Mouse (Mus musculus): ENCODE measurements around the gene Hook2. TPM values are rescaled to one million over a fixed set of nuclear protein-coding genes. Genes with fewer than 3 reads are reported as not detected.
A peak's percentile ranks its signal among the peaks of the same experiment; 100 is the strongest.

The Hook2 gene
- polyA plus RNA-seq, 1 experiment from 2014 or later: 41.1 TPM

GRCm38 (mm10) chr8:84997649-84998295, 7.4 kb downstream of the Hook2 start:
- H3K4me1 ChIP-seq: peaks cover 11% of the 10 kb centered on the region; the same call in 1 of the 2 replicates
- peak overlapping the region; percentile 9; the same call in 1 of the 2 replicates for H3K4me3 ChIP-seq
- H3K9ac ChIP-seq: no peak overlapping the region
- peaks cover 1% of the 10 kb centered on the region; the same call in 1 of the 2 replicates for H3K36me3 ChIP-seq (replicated peaks)
- H3K27me3 ChIP-seq (replicated peaks): peaks cover 17% of the 10 kb centered on the region
- 4% methylated on average over 19 of the region's 19 CpGs for WGBS
- H3K4me2 ChIP-seq: peak overlapping the region; percentile 31
- peak; percentile 77 for ATAC-seq (replicated peaks)
- H3K9me3 ChIP-seq: no peaks in the 10 kb centered on the region
- no peak overlapping the region for H3K27ac ChIP-seq

GRCm38 (mm10) chr8:85007686-85008085, 17.3 kb downstream of the Hook2 start:
- 23% methylated on average over 25 of the region's 25 CpGs for WGBS

GRCm38 (mm10) chr8:85011242-85011641, 20.8 kb downstream of the Hook2 start:
- ATAC-seq (replicated peaks): no peak
- Histone ChIP-seq H3K27me3 (replicated peaks) (peaks cover 38% of the 10 kb centered on the region), H3K4me1 (peaks cover 6% of the 10 kb centered on the region; the same call in 1 of the 2 replicates), H3K4me2 (no peak overlapping the region), H3K9me3 (no peaks in the 10 kb centered on the region), H3K9ac (no peak overlapping the region), H3K4me3 (no peak overlapping the region), H3K36me3 (replicated peaks) (no peaks in the 10 kb centered on the region), H3K27ac (no peak overlapping the region)
- WGBS: 14% methylated on average over 28 of the region's 28 CpGs

More at GRCm38 (mm10) chr8:85007686-85008085, 17.3 kb downstream of the Hook2 start:
- Histone ChIP-seq H3K4me3 (no peak overlapping the region), H3K4me1 (no peaks in the 10 kb centered on the region), H3K9ac (no peak overlapping the region), H3K9me3 (no peaks in the 10 kb centered on the region), H3K4me2 (no peak overlapping the region), H3K36me3 (replicated peaks) (peaks cover 3% of the 10 kb centered on the region; the same call in 1 of the 2 replicates), H3K27ac (no peak overlapping the region), H3K27me3 (replicated peaks) (peaks cover 29% of the 10 kb centered on the region)
- ATAC-seq (replicated peaks): no peak

GRCm38 (mm10) chr8:85013230-85013840, 22.9 kb downstream of the Hook2 start:
- Histone ChIP-seq H3K4me3 (peak overlapping the region; percentile 35), H3K36me3 (replicated peaks) (peaks cover 12% of the 10 kb centered on the region), H3K27me3 (replicated peaks) (peaks cover 29% of the 10 kb centered on the region), H3K27ac (no peak overlapping the region), H3K4me2 (peak overlapping the region; percentile 62), H3K4me1 (peaks cover 6% of the 10 kb centered on the region; the same call in 1 of the 2 replicates), H3K9me3 (no peaks in the 10 kb centered on the region), H3K9ac (peak overlapping the region; percentile 36; the same call in 1 of the 2 replicates)
- peak; percentile 78 for ATAC-seq (replicated peaks)
- WGBS: 6% methylated on average over 26 of the region's 26 CpGs

GRCm38 (mm10) chr8:85014431-85014830, 24.0 kb downstream of the Hook2 start, which contains the start of gene Best2:
Best2 (minus strand) TSS chr8:85014531.
- Histone ChIP-seq H3K9ac (peak within 1 kb of the TSS; percentile 36; the same call in 1 of the 2 replicates), H3K27me3 (replicated peaks) (peaks cover 25% of the 10 kb centered on the region), H3K4me3 (peak within 1 kb of the TSS; percentile 35), H3K36me3 (replicated peaks) (peaks cover 22% of the 10 kb centered on the region), H3K9me3 (no peaks in the 10 kb centered on the region), H3K4me2 (peak within 1 kb of the TSS; percentile 62), H3K4me1 (peaks cover 6% of the 10 kb centered on the region; the same call in 1 of the 2 replicates), H3K27ac (no peak within 1 kb of the TSS)
- 55% methylated on average over 2 of the region's 2 CpGs for WGBS
- no peak for ATAC-seq (replicated peaks)

GRCm38 (mm10) chr8:85016724-85017123, 26.3 kb downstream of the Hook2 start:
- H3K36me3 ChIP-seq (replicated peaks): peaks cover 26% of the 10 kb centered on the region
- no peak for ATAC-seq (replicated peaks)
- H3K9ac ChIP-seq: no peak overlapping the region
- H3K9me3 ChIP-seq: no peaks in the 10 kb centered on the region
- 74% methylated on average over 10 of the region's 10 CpGs for WGBS
- H3K27me3 ChIP-seq (replicated peaks): peaks cover 12% of the 10 kb centered on the region
- H3K4me3 ChIP-seq: no peak overlapping the region
- no peak overlapping the region for H3K27ac ChIP-seq
- H3K4me2 ChIP-seq: no peak overlapping the region
- peaks cover 6% of the 10 kb centered on the region; the same call in 1 of the 2 replicates for H3K4me1 ChIP-seq

GRCm38 (mm10) chr8:85017209-85017608, 26.8 kb downstream of the Hook2 start:
- no peak overlapping the region for H3K4me3 ChIP-seq
- no peak for ATAC-seq (replicated peaks)
- H3K27me3 ChIP-seq (replicated peaks): peaks cover 10% of the 10 kb centered on the region
- no peak overlapping the region for H3K27ac ChIP-seq
- 26% methylated on average over 5 of the region's 5 CpGs for WGBS
- H3K9ac ChIP-seq: no peak overlapping the region
- H3K9me3 ChIP-seq: no peaks in the 10 kb centered on the region
- peaks cover 26% of the 10 kb centered on the region for H3K36me3 ChIP-seq (replicated peaks)
- no peak overlapping the region for H3K4me2 ChIP-seq
- H3K4me1 ChIP-seq: peaks cover 6% of the 10 kb centered on the region; the same call in 1 of the 2 replicates

GRCm38 (mm10) chr8:85021514-85022055, 31.2 kb downstream of the Hook2 start:
- Histone ChIP-seq H3K27me3 (replicated peaks) (no peaks in the 10 kb centered on the region), H3K27ac (no peak overlapping the region), H3K9me3 (no peaks in the 10 kb centered on the region), H3K4me2 (no peak overlapping the region), H3K4me1 (peaks cover 24% of the 10 kb centered on the region), H3K9ac (no peak overlapping the region), H3K4me3 (no peak overlapping the region), H3K36me3 (replicated peaks) (peaks cover 31% of the 10 kb centered on the region)
- ATAC-seq (replicated peaks): no peak
- 94% methylated on average over 3 of the region's 3 CpGs for WGBS

- Histone ChIP-seq H3K27ac (no peak overlapping the region), H3K4me2 (peak overlapping the region; percentile 84), H3K9ac (no peak overlapping the region), H3K9me3 (no peaks in the 10 kb centered on the region), H3K27me3 (replicated peaks) (no peaks in the 10 kb centered on the region), H3K4me3 (peak overlapping the region; percentile 84; the same call in 1 of the 2 replicates), H3K36me3 (replicated peaks) (peaks cover 14% of the 10 kb centered on the region), H3K4me1 (peaks cover 34% of the 10 kb centered on the region)
- WGBS: 92% methylated on average over 3 of the region's 3 CpGs
- ATAC-seq (replicated peaks): no peak
Observed at GRCm38 (mm10) chr8:85023846-85024245, 33.4 kb downstream of the Hook2 start.

- H3K9me3 ChIP-seq: no peaks in the 10 kb centered on the region
- peak within 1 kb of the TSS; percentile 70 for H3K9ac ChIP-seq
- H3K27me3 ChIP-seq (replicated peaks): no peaks in the 10 kb centered on the region
- 6% methylated on average over 30 of the region's 30 CpGs for WGBS
- peak within 1 kb of the TSS; percentile 84 for H3K4me3 ChIP-seq
- peak; percentile 90 for ATAC-seq (replicated peaks)
- H3K4me2 ChIP-seq: peak within 1 kb of the TSS; percentile 84
- peak within 1 kb of the TSS; percentile 70 for H3K27ac ChIP-seq
- peaks cover 15% of the 10 kb centered on the region for H3K36me3 ChIP-seq (replicated peaks)
- peaks cover 40% of the 10 kb centered on the region for H3K4me1 ChIP-seq
Observed at GRCm38 (mm10) chr8:85025098-85025932, 34.9 kb downstream of the Hook2 start, which contains the start of gene Asna1. Asna1 (minus strand) TSS chr8:85025281.

- Histone ChIP-seq H3K4me3 (peak within 1 kb of the TSS; percentile 93), H3K4me2 (peak within 1 kb of the TSS; percentile 84), H3K9ac (peak within 1 kb of the TSS; percentile 96), H3K36me3 (replicated peaks) (peaks cover 21% of the 10 kb centered on the region), H3K27ac (peak within 1 kb of the TSS; percentile 90), H3K9me3 (no peaks in the 10 kb centered on the region), H3K4me1 (peaks cover 40% of the 10 kb centered on the region), H3K27me3 (replicated peaks) (no peaks in the 10 kb centered on the region)
- peak; percentile 75 for ATAC-seq (replicated peaks)
- under 1% methylated on average over 71 of the region's 75 CpGs for WGBS
Observed at GRCm38 (mm10) chr8:85026670-85027515, 36.5 kb downstream of the Hook2 start, which contains the start of gene Trir. Trir (plus strand) TSS chr8:85026823.
